Mouse (Mus musculus) skeletal muscle tissue, adult 2 months (tissue): ENCODE measurements around the gene Rad18.
"Not testable (repeated sequence)": the region's sequence is repeated elsewhere in the genome, so short reads cannot be mapped to it uniquely, and the experiment has no call there.

ENCODE experiments used
- DNase-seq: peaks from one replicate; pipeline ENCODE4 v3.0.0-alpha.2; 2012; ENCODE audit warnings: low read depth, low spot score

Gene Rad18

DNA sequence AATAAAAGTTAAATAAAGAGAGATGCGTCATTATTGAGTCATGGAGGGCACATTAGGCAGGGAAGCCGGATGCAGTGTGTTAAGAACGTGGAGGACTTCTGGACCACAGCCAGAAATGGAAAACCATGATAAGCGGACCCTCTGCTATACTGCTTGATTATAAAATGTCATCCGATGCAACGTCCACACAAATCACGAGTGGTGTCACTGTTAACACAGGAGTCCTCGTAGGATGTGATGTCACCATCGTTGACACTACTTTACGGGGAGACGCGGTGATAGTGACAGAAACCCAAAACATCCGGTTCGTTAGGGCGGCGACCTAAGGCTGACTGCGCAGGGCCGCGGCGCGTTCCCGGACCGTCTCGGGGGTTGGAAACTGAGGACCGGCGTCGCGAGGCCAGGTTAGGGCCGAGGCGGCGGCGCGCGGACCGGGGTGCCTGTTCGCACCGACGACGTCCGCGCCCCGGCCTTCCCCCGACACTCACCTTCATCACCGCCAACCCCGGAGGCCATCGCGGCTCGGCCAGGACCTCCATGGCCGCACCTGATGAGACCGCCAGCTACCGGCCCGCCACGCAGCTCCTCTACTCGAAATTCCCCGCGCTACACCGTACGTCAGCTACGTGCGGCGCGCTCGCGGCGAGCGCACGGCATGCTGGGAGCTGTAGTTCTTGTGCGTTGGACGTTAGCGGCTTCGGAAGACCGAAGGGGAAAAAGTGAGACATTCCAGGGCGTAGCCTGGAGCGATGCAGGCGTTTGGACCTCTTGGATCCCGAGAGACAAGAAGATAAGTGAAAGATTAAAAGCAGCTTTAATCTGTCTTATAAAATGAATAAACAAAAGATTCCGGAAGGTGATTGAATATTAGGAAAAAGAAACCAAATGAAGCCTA is at the start of gene Rad18:
TSS of gene Rad18 (minus strand) at position 631 of the 895 bp plus-strand sequence.
- peak; percentile 77 for DNase-seq

- DNase-seq: no peak
Observed at GRCm38 (mm10) chr6:112742297-112742696, 45.8 kb upstream of the Rad18 start.

- no peak for DNase-seq
Observed at GRCm38 (mm10) chr6:112741766-112742165, 45.3 kb upstream of the Rad18 start.

DNA sequence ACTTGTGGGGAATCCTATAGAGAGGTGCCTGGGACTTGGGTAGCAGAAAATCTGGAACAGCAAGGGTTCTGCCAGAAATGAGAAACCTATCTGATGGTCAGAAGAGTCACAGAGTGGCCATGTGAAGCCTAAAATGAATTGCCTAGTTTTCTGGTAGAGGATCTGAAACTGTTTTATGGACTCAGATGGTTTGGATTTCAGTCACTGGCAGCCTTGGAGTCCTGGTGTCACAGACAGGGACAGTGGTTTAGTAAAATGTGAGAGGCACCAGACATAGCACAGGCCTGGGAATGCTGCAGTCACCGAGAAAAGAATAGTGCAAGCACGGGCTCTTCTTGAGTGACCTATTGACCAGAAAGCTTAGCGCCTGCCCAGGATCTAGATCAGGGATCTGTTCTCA is 43.1 kb upstream of the Rad18 start:
- DNase-seq: no peak

DNA sequence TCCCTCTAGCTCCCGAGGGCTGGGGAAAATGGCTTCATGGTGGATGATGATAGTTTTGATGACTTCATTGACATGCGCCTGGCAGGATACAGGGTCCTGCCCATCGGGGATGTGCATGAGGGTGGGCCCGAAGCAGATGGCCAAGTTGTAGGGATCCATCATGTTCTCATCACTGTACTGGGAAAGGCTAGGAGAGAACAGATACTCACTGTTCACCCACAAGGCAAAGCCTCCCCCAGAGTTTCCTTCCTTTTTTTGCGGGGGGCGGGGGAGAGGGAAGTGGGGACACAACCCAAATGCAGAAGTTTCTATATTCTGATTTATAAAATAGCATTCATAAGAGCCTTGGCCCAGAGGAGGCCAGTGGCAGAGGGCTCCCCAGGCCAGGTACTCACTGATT is 42.4 kb upstream of the Rad18 start:
- DNase-seq: peak; percentile 11

DNA sequence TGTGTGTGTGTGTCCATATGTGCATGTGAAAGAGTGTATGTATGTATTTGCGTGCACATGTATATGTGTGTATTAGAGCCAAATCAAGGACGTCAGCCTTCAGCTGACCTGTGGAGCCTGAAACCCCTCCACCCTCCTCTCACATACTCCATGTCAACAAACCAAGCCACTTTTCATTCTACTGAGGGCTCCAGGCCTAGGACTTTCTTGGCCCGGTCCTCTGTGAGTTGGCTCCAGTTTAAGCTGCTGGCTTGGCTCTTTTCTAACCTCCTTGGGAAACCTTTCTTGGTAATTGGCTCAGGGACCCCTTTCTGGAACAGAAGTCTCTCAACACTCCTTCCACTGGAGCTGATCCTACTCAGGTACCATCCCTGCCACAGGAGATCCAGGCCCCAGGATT is 40.0 kb upstream of the Rad18 start:
- DNase-seq: no peak

DNA sequence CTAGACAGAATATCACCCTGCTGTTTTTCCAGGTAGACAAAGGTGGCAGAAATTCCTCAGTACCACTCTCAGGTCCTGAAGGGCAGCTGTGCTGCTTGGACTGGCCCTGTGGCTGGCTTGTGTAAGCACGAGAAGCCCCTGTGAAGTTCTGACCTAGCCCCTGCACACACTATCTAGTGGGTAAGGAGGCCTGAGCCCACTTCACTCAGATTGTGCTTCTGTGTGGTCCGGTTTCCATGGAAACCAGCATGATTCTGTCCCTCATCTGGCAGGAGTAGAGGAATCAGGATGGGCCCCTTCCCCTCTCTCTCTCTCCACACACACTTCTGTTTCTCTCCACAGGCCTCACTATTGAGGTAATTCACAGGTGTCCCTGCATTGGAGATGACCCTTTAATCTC is 38.6 kb upstream of the Rad18 start:
- no peak for DNase-seq

DNA sequence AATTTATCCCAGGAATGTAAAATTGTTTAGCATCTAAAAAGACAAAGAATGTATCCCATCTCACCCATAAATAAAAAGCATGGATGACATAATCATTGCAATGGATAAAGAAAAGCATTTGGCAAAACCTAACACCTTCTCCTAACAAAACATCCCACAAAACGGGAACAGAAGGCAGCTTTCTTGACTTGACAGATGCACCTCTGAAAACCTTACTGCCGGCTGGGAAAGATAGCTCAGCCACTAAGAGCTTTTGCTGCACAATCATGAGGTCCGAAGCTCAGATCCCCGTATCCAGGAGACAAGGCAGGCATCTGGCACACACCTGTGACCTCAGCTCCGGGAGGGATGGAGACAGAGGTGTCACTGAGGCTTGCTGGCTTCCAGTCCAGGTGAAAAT is 37.5 kb upstream of the Rad18 start:
- no peak for DNase-seq

DNA sequence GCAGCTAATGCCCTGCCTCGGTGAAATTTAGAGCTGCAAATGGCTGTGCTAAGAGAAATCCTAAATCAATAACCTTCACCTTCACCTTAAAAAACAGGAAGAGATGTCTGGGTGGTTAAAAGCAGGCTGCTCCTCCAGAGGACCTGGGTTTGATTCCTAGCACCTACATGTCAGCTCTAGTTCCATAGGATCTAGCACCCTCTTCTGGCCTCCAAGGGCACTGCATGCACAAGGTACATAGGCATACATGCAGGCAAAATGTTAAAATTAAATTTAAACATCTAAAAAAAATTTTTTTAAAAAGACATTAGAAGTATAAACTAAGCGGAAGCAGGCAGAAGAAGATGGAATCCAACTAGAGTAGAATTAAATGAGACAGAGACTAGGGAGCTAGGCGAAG is 35.9 kb upstream of the Rad18 start:
- DNase-seq: no peak

DNA sequence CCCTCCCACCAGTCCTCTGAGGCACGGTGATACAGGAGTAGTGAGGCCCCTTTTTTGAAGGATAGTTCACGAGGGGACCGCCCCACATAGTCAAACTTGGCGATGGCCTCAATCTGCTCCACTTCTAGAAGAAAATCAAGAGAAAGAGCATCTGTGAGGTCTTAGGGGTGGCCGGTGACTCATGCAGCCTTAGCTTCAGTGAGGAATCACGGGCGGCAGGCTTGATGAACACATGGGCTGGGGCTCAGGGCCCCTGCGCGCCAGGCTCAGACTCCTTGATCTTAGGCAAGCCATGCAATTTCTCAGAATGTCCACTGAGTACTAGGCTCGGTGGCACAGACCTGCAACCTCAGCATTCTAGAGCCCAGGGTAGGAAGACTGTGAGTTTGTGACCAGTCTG is 34.9 kb upstream of the Rad18 start:
- DNase-seq: no peak

DNA sequence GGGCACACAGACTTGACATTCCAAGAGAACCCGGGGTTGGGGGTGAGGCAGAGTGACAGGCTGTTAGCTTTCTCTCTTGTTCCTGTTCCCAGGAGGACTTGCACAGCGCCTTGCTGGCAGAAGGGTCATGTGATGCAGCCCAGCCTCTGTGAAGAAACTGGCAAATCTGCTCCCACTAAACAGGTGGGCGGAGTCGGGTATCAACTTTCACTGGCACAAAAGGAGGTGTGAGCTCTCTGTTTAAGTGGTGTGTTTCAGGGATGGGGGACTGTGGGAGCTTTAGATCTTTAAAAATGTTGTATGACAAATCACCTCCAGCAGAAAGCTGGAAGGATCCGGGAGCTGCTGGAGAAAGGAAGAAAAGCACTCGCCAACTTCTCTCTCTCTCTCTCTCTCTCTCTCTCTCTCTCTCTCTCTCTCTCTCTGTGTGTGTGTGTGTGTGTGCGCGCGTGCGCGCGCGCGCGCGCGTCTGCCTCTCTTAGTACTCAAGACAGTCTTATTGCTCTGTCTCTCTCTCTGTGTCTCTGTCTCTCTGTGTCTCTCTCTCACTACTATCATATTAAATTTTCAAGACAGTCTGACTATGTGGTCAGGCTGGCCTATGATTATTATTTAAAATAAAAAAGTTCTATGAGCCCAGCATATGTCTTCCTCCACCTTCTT is 32.4 kb upstream of the Rad18 start:
- DNase-seq: peak; percentile 30

DNA sequence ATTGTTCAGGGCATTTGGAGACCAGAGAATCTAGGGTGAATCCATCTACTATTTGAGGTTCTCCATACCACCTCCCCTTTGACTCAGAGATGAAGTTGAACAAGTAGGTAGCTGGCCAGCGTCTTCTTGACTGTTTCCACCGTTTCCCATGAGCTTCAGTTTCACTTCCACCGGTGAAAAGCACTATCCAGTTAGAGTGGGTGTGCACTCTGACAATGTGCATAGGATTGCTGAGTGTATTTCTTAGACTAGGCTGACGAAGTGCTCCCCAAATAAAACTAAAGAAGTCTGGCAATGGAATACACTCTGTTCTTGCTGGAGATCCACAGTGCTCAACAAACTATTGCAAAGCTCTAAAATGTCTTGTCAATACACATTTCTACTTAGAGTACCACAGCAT is 29.0 kb upstream of the Rad18 start:
- no peak for DNase-seq

DNA sequence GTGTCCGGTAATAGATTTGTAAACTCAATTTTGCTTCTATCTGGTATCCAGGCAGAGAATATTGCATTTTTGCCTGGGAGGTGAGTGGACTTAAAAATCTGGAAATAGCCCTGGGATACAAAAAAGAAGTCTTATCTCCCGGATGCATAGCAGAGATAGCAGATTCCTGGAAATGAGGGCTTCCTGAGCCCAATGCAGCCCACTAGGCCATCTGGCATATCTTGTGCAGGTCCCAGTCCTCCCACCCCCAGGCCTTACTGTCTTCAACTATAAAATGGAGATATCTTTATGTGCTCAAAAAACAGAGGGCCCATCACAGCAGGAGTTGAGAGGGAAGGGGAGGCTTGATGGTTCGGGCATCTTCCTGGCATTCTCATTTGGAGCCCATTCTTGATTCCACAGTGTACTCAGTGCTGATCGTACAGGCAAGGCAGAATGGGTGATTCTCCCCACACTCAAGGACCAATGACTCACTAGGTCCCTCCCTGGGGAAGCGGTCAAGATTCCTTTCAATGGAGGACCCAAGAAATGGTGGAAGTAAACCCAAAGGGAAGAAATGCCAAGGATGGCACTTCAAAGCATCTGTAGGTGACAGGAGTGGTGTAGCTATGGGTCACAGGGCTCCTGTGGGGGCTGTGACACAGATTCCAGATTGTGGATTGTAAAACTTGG is 24.1 kb upstream of the Rad18 start:
- DNase-seq: no peak

- no peak for DNase-seq
Observed at GRCm38 (mm10) chr6:112719983-112720382, 23.5 kb upstream of the Rad18 start.

DNA sequence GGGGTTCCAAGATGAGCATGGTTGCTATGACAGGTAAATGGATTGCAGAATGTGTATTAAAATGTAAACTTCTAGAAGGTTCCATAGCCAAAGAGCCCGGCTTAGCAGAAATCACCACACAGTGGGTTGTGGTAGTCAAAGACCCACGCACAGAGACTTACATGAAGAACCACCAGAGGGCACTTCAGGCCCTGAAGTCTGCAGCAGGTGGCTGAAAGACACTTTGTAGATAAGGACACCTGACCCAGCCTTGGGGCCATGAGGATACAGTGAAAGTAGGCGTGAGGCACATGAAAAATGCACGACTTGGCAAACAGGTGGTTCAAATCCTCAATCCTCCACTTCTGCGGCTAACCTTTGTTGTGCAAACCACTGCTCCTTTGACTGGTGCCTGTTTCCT is 20.7 kb upstream of the Rad18 start:
- DNase-seq: no peak

- no peak for DNase-seq
Observed at GRCm38 (mm10) chr6:112713951-112714350, 17.5 kb upstream of the Rad18 start.

DNA sequence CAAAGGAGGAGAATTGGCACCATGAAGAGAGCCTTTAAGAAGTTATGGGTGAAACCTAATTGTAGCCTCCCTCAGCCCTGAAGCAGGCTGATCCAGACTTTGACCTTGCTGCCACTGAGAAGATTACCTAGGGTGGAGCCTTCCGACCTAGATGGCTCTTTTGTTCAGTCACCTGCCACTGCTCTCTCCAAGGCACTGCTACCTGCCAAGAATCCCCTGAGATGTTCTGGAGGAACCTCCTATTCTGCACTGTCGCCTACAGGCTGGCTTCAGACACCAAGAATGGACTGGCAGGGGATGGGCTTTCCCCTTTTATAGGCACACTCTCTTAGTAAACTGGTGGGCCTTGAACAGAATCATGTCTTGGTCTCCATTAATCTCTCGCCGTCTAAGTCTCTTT is 5.8 kb upstream of the Rad18 start:
- not testable (repeated sequence) for DNase-seq

DNA sequence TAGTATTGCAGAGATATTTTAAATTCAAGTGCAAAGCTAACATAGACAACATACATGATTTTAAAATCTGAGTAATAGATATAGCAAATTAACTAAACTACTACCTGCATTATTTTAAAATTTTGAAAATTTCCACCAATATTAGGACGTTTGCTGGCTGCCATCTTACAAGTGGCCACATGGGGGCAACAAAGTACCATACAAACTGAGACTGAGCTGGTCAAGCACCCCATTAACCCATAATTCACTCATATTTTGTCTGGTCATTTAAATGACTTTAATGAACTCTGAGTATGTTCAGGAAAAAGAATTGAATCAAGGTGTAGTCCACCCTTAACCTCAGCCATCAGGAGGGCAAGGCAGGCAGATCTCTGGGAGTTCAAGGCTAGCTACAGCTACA is 3.9 kb upstream of the Rad18 start:
- no peak for DNase-seq

DNA sequence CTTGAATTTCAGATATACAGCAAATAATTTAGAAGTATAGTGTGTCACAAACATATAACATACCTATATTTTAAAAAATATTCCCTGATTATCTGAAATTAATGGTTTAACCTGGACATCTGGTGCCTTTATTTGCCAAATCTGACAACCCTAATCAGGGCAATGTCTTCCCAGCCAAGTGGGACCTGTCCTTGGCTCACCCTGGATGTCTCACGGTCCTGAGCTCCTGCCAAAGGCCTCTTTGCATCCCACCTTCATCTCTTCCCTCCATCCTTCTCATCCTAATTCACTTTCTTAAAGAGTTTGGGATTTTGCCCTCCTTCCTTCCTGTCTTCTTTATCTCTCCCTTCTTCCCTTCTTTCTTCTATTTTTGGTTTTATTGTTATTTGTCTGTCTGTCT is 2.6 kb upstream of the Rad18 start:
- no peak for DNase-seq

GRCm38 (mm10) chr6:112694492-112694891 is 2.0 kb downstream of the Rad18 start:
- DNase-seq: no peak

DNA sequence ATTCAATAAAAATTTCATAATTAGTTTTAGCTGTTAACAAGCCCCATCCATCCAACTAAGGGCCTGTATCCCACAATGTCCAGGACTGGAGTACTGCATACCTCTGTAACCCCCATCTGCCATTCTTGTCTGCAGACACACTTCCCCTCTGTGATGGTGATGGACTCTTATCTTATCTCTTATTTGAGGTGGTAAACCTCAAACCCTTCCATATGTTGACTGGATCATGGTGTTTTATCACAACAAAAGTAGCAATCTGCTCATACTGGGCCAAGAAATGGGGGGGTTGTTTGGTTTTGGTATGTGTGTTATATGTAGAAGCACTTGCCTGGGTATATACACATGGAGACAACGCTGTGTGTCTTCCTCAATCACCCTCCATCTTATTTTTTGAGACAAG is 5.0 kb downstream of the Rad18 start:
- DNase-seq: no peak

- DNase-seq: no peak
Observed at GRCm38 (mm10) chr6:112688033-112688432, 8.5 kb downstream of the Rad18 start.

DNA sequence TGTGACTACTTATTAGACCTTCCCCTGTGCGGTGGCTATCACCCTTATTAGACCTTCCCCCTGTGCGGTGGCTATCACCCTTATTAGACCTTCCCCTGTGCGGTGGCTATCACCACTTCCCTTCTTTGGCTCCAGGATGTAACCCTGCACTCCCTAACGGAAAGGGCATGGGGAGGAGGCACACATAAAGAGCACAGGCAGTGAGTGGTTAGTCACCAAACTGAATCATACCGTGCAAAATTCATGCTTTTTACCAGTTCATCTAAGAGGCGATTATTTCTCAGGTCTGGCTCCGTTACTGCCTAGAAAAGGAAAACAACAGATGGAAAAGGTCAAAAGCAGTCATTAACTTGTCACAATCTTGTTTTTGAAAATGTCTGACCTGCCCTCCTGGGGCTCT is 10.0 kb downstream of the Rad18 start:
- DNase-seq: peak; percentile 36
